Mouse (Mus musculus): Measurements from ENCODE around the gene Gng7.
"Not testable (repeated sequence)": the region's sequence is repeated elsewhere in the genome, so short reads cannot be mapped to it uniquely, and the experiment has no call there.

Gene Gng7

GRCm38 (mm10) chr10:81014393-81015384 is at the start of gene Gng7:
Gene Gng7 (minus strand): TSS chr10:81014945.
- DNase-seq: peak; percentile 95

- not testable (repeated sequence) for DNase-seq
Observed at GRCm38 (mm10) chr10:81064519-81064918, 49.8 kb upstream of the Gng7 start.

GRCm38 (mm10) chr10:81062710-81063109 is 48.0 kb upstream of the Gng7 start:
- no peak for DNase-seq

GRCm38 (mm10) chr10:81059603-81060543 is 45.1 kb upstream of the Gng7 start, which contains the start of gene Sgta:
Gene Sgta (minus strand): TSS chr10:81060181.
- peak; percentile 99 for DNase-seq

GRCm38 (mm10) chr10:81058896-81059295 is 44.2 kb upstream of the Gng7 start:
- DNase-seq: no peak

GRCm38 (mm10) chr10:81057406-81058130 is 42.8 kb upstream of the Gng7 start:
- no peak for DNase-seq

- DNase-seq: not testable (repeated sequence)
Observed at GRCm38 (mm10) chr10:81055802-81056340, 41.1 kb upstream of the Gng7 start.

- no peak for DNase-seq
Observed at GRCm38 (mm10) chr10:81055169-81055568, 40.4 kb upstream of the Gng7 start.

GRCm38 (mm10) chr10:81052577-81052976 is 37.8 kb upstream of the Gng7 start:
- no peak for DNase-seq

- DNase-seq: no peak
Observed at GRCm38 (mm10) chr10:81051133-81051532, 36.4 kb upstream of the Gng7 start.

GRCm38 (mm10) chr10:81050645-81051044 is 35.9 kb upstream of the Gng7 start:
- no peak for DNase-seq

GRCm38 (mm10) chr10:81045246-81045645 is 30.5 kb upstream of the Gng7 start:
- not testable (repeated sequence) for DNase-seq

GRCm38 (mm10) chr10:81041458-81042175 is 26.9 kb upstream of the Gng7 start:
- no peak for DNase-seq

- peak; percentile 97 for DNase-seq
Observed at GRCm38 (mm10) chr10:81036988-81037580, 22.3 kb upstream of the Gng7 start, which contains the start of gene Slc39a3. Gene Slc39a3 (minus strand): TSS chr10:81037426.

GRCm38 (mm10) chr10:81036251-81036650 is 21.5 kb upstream of the Gng7 start:
- DNase-seq: no peak

GRCm38 (mm10) chr10:81033586-81033985 is 18.8 kb upstream of the Gng7 start:
- no peak for DNase-seq

GRCm38 (mm10) chr10:81029031-81029430 is 14.3 kb upstream of the Gng7 start:
- DNase-seq: no peak

- no peak for DNase-seq
Observed at GRCm38 (mm10) chr10:81028219-81028618, 13.5 kb upstream of the Gng7 start.

GRCm38 (mm10) chr10:81027331-81027730 is 12.6 kb upstream of the Gng7 start:
- peak; percentile 48 for DNase-seq

- DNase-seq: no peak
Observed at GRCm38 (mm10) chr10:81026857-81027256, 12.1 kb upstream of the Gng7 start.
